In the genomic region with DNA sequence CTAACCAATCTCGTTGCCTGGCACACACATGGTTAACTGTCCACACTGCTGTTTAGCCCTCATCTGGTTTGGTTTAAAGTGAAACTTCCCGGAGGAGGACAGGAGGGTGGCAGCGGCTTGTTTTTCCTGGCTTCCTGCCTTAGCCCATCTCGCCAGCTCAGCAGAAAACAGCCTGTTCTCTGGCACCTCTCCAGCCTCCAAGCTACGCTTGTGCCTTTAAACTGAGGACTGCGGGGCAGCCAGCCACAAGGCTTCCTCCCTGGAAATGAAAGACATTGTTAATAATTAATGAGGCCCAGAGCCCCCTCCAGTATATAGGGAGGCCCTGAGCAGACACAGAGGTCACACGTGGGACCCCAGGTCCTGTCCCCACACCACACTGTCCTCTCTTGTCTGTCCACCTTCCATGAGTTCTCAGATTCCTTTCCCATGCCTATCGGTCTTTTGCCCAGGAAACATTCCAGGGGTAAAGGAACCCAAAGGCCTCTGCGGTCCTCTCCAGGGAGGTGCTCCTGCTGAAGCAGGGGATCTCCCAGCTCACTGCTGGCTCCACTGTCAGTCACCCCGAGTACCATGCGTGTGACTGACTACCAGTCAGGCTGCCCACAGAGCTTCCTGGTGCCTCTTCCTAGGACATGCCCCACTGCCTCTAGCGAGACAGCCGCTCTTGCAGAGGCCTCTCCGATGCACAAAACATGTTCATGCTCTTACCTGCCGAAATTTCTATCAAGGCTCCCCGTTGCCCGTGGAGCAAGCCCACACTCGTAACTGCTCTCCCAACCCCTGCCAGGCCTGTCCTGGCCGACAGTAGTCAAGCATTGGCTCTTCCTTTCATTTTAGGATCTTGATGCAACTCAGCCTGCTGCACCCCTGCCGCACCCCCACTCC, we compare ENCODE assay signal across 8 mouse cellular contexts.
DNase-seq lines count a peak whose midpoint lies in the region; ATAC-seq and TF ChIP-seq lines count a peak whose summit lies in the region.

No protein-coding gene starts in this region.

- intact Hi-C loops in heart, postnatal 14 days (cut with DNase I), result no loop called here

- WGBS in large intestine, adult 2 months, result 28% methylated on average over 20 of the region's 20 CpGs
- 46% methylated on average over 20 of the region's 20 CpGs for WGBS in liver, embryonic 13.5 days (ENCODE audit: insufficient replicate concordance)

- peak; percentile 66 for ATAC-seq in liver, embryonic 13.5 days (ENCODE audit: low read depth)

- TF ChIP-seq CTCF in MEL (IDR thresholded peaks at IDR 0.05 in 2 of 3, conservative IDR thresholded peaks at IDR 0.05 in 1 of 3; ENCODE audit: control insufficient read depth in 1 of 3, insufficient read depth in 1 of 3, low read depth in 2 of 3, low read length in 3 of 3, poor library complexity in 1 of 3, severe bottlenecking in 1 of 3), result no peak

- peak; percentile 20 for DNase-seq in MEL (ENCODE audit: low read depth, low spot score)
- peak; percentile 88 to 90 for DNase-seq in cerebellum, adult 18-20 months
- DNase-seq in forelimb bud, embryonic 11.5 days (ENCODE audit: low read depth, low spot score), result peak; percentile 60
- DNase-seq in heart, postnatal 14 days, result peak; percentile 93 to 94
- peak; percentile 46 for DNase-seq in large intestine, adult 2 months (ENCODE audit: low read depth, low spot score)
- no peak for DNase-seq in liver, embryonic 13.5 days
- peak; percentile 78 for DNase-seq in ovary, postnatal 10 days (ENCODE audit: low spot score)
- peak; percentile 79 for DNase-seq in yolk sac, embryonic 10.5 days (ENCODE audit: low spot score)

- no peak overlapping the region for H3K9ac ChIP-seq in MEL (ENCODE audit: control insufficient read depth, low read depth, low read length, poor library complexity, severe bottlenecking)
- H3K9ac ChIP-seq in liver, embryonic 13.5 days, result no peak overlapping the region

- H3K9me3 ChIP-seq in MEL (replicated peaks; ENCODE audit: insufficient read depth, low read length), result no peaks in the 10 kb centered on the region
- H3K9me3 ChIP-seq in liver, embryonic 13.5 days (replicated peaks), result no peaks in the 10 kb centered on the region

- no peak overlapping the region for H3K4me3 ChIP-seq in MEL (ENCODE audit: control insufficient read depth in 1 of 2, insufficient read depth in 1 of 2, low read depth in 2 of 2, low read length in 2 of 2)
- no peak overlapping the region for H3K4me3 ChIP-seq in liver, embryonic 13.5 days (replicated peaks)

- TF ChIP-seq POLR2A in MEL (IDR thresholded peaks at IDR 0.05; ENCODE audit: control insufficient read depth in 1 of 2, insufficient read depth in 1 of 2, low read depth in 1 of 2, low read length in 2 of 2, poor library complexity in 1 of 2), result no peak

- H3K27me3 ChIP-seq in MEL (ENCODE audit: control insufficient read depth in 1 of 2, insufficient read depth in 2 of 2, low read length in 2 of 2), result no peaks in the 10 kb centered on the region
- H3K27me3 ChIP-seq in liver, embryonic 13.5 days, result no peaks in the 10 kb centered on the region

- no peak overlapping the region for H3K27ac ChIP-seq in MEL (ENCODE audit: control insufficient read depth, low read depth, low read length)
- peak overlapping the region; percentile 53 for H3K27ac ChIP-seq in liver, embryonic 13.5 days

- no peaks in the 10 kb centered on the region for H3K79me2 ChIP-seq in MEL (ENCODE audit: control insufficient read depth, insufficient read depth, low read length, poor library complexity)

- TF ChIP-seq RAD21 in MEL (IDR thresholded peaks at IDR 0.05; ENCODE audit: low read depth, low read length), result no peak

- no peaks in the 10 kb centered on the region for H3K4me1 ChIP-seq in MEL (ENCODE audit: control insufficient read depth in 1 of 2, insufficient read depth in 2 of 2, low read length in 2 of 2)
- peaks cover 32% of the 10 kb centered on the region for H3K4me1 ChIP-seq in liver, embryonic 13.5 days (replicated peaks)

- H3K4me2 ChIP-seq in liver, embryonic 13.5 days, result no peak overlapping the region

- no peak for TF ChIP-seq EP300 in MEL (IDR thresholded peaks at IDR 0.05; ENCODE audit: low read depth in 1 of 2, low read length in 2 of 2)

- no peaks in the 10 kb centered on the region for H3K36me3 ChIP-seq in MEL (ENCODE audit: control insufficient read depth in 1 of 2, insufficient read depth in 2 of 2, low read length in 2 of 2)
- H3K36me3 ChIP-seq in liver, embryonic 13.5 days, result peaks cover 41% of the 10 kb centered on the region

TF ChIP-seq in MEL, 35 proteins besides CTCF, POLR2A, EP300 and RAD21:
- TF ChIP-seq NELFE (IDR thresholded peaks at IDR 0.05; ENCODE audit: low read depth, low read length) (no peak), NRF1 (IDR thresholded peaks at IDR 0.05; ENCODE audit: insufficient read depth, low read depth, low read length, poor library complexity, severe bottlenecking) (no peak), POLR2AphosphoS2 (IDR thresholded peaks at IDR 0.05; ENCODE audit: low read length) (no peak), TAL1 (IDR thresholded peaks at IDR 0.05; ENCODE audit: low read length) (no peak), MAX (IDR thresholded peaks at IDR 0.05; ENCODE audit: low read length) (no peak), SMC3 (IDR thresholded peaks at IDR 0.05; ENCODE audit: low read depth, low read length) (no peak), ZNF384 (IDR thresholded peaks at IDR 0.05; ENCODE audit: low read depth, low read length) (no peak), JUND (IDR thresholded peaks at IDR 0.05; ENCODE audit: low read depth, low read length) (no peak)
